Mouse (Mus musculus) gastrocnemius, postnatal 4 days (tissue): ENCODE data around the gene Gnat1. TPM values are rescaled to one million over a fixed set of nuclear protein-coding genes. Genes with fewer than 3 reads are reported as not detected.
A peak's percentile ranks its signal among the peaks of the same experiment; 100 is the strongest.

Experiments used
- DNase-seq, 2 experiments: peaks; one replicate each; pipeline ENCODE4 v3.0.0; 2021 to 2022; ENCODE audit warnings: low spot score in 2 of 2, mixed read lengths in 2 of 2
- total RNA-seq, 2 experiments: library from RNA; stranded (reverse); gene quantifications; 2 replicates each; pipeline ENCODE4 v1.2.3; 2021

Gene Gnat1
- total RNA-seq, 2 experiments from 2014 or later = not detected

- no peak for DNase-seq
Observed at GRCm38 (mm10) chr9:107676302-107676701, 3.2 kb downstream of the Gnat1 start.

- peak; percentile 69 to 79 for DNase-seq
Observed at GRCm38 (mm10) chr9:107675671-107676301, 3.7 kb downstream of the Gnat1 start.

GRCm38 (mm10) chr9:107674609-107675429 is 4.7 kb downstream of the Gnat1 start:
- DNase-seq = no peak

- no peak for DNase-seq
Observed at GRCm38 (mm10) chr9:107670259-107670658, 9.3 kb downstream of the Gnat1 start.

- no peak for DNase-seq
Observed at GRCm38 (mm10) chr9:107669480-107669945, 10.0 kb downstream of the Gnat1 start, which contains the start of gene Slc38a3. Gene Slc38a3 (minus strand): TSS chr9:107669530.

GRCm38 (mm10) chr9:107668916-107669315 is 10.6 kb downstream of the Gnat1 start:
- DNase-seq = no peak

- no peak for DNase-seq
Observed at GRCm38 (mm10) chr9:107668011-107668410, 11.5 kb downstream of the Gnat1 start.

GRCm38 (mm10) chr9:107667219-107667618 is 12.3 kb downstream of the Gnat1 start:
- peak; percentile 57 to 61 for DNase-seq

GRCm38 (mm10) chr9:107666751-107667205 is 12.7 kb downstream of the Gnat1 start:
- DNase-seq = no peak

- DNase-seq = no peak
Observed at GRCm38 (mm10) chr9:107665308-107665707, 14.2 kb downstream of the Gnat1 start.

GRCm38 (mm10) chr9:107663525-107663924 is 16.0 kb downstream of the Gnat1 start:
- DNase-seq = no peak

- DNase-seq = no peak
Observed at GRCm38 (mm10) chr9:107662342-107662741, 17.2 kb downstream of the Gnat1 start.

- DNase-seq = no peak
Observed at GRCm38 (mm10) chr9:107660777-107661176, 18.7 kb downstream of the Gnat1 start.

GRCm38 (mm10) chr9:107659961-107660360 is 19.6 kb downstream of the Gnat1 start:
- DNase-seq = no peak

- DNase-seq = no peak
Observed at GRCm38 (mm10) chr9:107659551-107659950, 20.0 kb downstream of the Gnat1 start.

- no peak for DNase-seq
Observed at GRCm38 (mm10) chr9:107658096-107658495, 21.4 kb downstream of the Gnat1 start.

GRCm38 (mm10) chr9:107657144-107657543 is 22.4 kb downstream of the Gnat1 start:
- DNase-seq = no peak

GRCm38 (mm10) chr9:107654585-107654984 is 24.9 kb downstream of the Gnat1 start:
- DNase-seq = no peak

- no peak for DNase-seq
Observed at GRCm38 (mm10) chr9:107653474-107653873, 26.0 kb downstream of the Gnat1 start.

- no peak for DNase-seq
Observed at GRCm38 (mm10) chr9:107650708-107651481, 28.6 kb downstream of the Gnat1 start.

GRCm38 (mm10) chr9:107650225-107650624 is 29.3 kb downstream of the Gnat1 start:
- no peak for DNase-seq
